Mouse (Mus musculus) olfactory bulb, adult 2 months (tissue): ENCODE measurements at regions not wholly inside any gene's neighbourhood (a gene's known extent, or its start where the extent isn't known, plus 50 kb on each side); places are given as distances from the start of the nearest gene placed in this dataset.

Source experiments
- H3K27ac ChIP-seq: fragments of 200-500 bp; 2 replicates; pipeline ENCODE4 v1.5.1; 2012; ENCODE audit warnings: low read depth, low read length; ENCODE audit not compliant: insufficient read depth
- H3K4me1 ChIP-seq: fragments of 200-500 bp; 2 replicates; pipeline ENCODE4 v1.6.1; 2012; ENCODE audit warnings: low read length; ENCODE audit not compliant: control insufficient read depth, insufficient read depth
- H3K4me3 ChIP-seq: fragments of 200-500 bp; 2 replicates; pipeline ENCODE4 v1.5.1; 2012; ENCODE audit warnings: mild to moderate bottlenecking, low read depth, low read length, moderate library complexity; ENCODE audit not compliant: insufficient read depth
- CTCF ChIP-seq: fragments of 200-500 bp; IDR thresholded peaks from 2 replicates; pipeline ENCODE4 v1.5.1; 2012; ENCODE audit warnings: low read depth, mild to moderate bottlenecking, low read length, moderate library complexity; ENCODE audit not compliant: insufficient read depth
- POLR2A ChIP-seq: fragments of 200-500 bp; IDR thresholded peaks from 2 replicates; pipeline ENCODE4 v1.6.1; 2012; ENCODE audit warnings: mild to moderate bottlenecking, low read depth, low read length, moderate library complexity; ENCODE audit not compliant: insufficient read depth
- WGBS: fragments of 180-500 bp; shearing (Covaris S2); methylation state at CpG from one replicate; pipeline ENCODE4 v1.1.7; 2018; 5-methylcytosine and 5-hydroxymethylcytosine counted together

DNA sequence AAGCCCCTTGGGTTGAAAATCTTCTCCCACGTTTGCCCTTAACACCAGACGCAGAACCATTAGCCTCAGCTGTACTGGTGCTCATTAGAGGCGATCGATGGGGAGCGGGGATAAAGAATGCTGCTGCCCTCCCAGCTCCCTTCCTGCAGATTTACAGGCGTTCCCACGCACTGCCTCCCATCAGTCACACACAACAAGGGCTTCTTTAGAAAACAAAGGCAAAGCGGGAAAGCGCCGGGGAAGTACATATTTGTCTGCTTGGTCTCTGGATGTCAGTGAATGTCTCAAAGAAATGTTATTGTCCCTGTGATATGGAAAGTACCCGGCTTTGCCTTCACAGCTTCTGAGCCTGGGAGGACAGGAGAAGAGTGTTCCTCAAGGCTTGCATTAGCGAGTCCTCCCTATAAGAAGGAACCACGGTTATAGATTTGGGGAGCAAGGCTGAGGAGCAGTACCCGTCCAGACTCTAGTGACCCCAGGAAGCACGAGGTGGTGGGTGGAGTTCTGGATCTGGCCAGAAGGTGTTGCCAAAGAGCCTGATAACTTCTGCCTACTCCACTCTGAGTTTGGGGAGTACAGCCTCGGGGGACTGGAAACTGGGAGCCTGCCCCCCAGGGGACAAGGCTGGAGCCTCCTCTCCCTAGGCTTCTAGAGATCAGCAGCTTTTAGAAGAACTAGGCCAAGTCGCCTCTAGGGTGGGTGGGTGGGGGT, 173.0 kb upstream of the Mki67 start:
- H3K4me1 ChIP-seq, result peaks cover 7% of the 10 kb centered on the region
- TF ChIP-seq POLR2A (no peak), CTCF (no peak)
- WGBS, result 17% methylated on average over 17 of the region's 17 CpGs
- no peak overlapping the region for H3K4me3 ChIP-seq
- no peak overlapping the region for H3K27ac ChIP-seq

DNA sequence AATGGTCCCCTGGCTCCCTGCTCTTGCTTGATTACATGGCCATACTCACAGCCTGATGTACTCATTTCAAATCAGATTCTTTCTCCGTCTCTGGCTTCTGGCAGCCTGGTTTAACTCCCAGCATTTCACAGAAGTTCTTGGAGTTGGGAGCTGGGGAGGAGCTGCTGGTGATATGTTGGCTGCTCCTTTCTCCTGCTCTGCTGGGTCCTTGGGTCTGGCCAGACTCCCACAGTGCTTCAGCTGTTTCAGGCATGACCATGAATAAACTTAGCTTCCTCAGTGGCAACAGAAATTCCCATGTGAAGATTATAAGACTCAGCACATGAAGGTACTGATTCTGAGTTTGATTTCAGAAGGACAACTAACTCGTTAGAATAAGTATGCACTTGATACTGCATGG, 182.7 kb upstream of the Mki67 start:
- Histone ChIP-seq H3K27ac (no peak overlapping the region), H3K4me1 (no peaks in the 10 kb centered on the region), H3K4me3 (no peak overlapping the region)
- 74% methylated on average over 2 of the region's 2 CpGs for WGBS
- TF ChIP-seq CTCF, result no peak
- no peak for TF ChIP-seq POLR2A

DNA sequence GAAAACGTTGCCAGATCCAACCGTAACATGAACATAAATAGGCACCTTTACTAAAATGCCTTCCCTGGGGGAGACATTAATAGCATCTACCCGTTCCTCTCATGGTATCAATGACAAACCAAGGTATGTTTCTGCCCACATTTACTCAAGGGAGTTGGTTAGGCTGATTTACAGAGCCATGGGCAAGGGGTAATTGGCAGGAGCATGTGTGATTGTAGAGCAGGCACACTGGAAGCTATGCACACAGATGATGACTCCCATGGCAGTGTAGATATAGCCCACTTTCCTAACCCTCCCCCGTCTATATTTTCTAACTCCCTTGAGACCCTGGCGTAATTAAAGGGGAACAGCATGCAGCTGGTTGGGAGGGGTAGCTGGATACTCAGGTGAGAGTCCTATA, 183.6 kb upstream of the Mki67 start:
- Histone ChIP-seq H3K4me3 (no peak overlapping the region), H3K4me1 (no peaks in the 10 kb centered on the region), H3K27ac (no peak overlapping the region)
- 90% methylated on average over 5 of the region's 5 CpGs for WGBS
- TF ChIP-seq POLR2A (no peak), CTCF (no peak)

DNA sequence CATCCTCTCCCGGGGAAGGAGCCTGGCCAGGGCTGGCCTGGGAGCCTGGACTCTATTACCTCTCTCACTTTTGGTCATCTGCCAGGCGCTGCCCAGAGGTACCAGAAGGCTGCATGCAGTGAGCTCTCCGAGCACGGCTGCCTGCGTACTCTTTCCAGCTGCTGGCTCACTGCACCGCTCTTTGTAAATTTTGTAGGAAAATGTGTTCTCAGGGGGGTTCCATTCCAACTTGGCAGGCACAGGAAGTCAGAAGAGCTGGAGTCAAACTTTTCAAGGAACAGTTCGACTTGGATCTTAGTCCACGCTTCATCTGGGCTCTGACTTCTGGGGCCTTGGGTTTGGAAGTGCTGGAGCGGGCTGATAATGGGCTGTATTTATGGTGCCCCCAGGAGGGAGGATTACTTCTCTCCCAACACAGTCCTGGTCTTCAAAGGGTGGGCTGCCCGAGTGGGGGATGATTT, 184.7 kb upstream of the Mki67 start:
- 51% methylated on average over 10 of the region's 10 CpGs for WGBS
- no peak for TF ChIP-seq CTCF
- TF ChIP-seq POLR2A, result no peak
- H3K27ac ChIP-seq, result no peak overlapping the region
- no peaks in the 10 kb centered on the region for H3K4me1 ChIP-seq
- H3K4me3 ChIP-seq, result no peak overlapping the region

DNA sequence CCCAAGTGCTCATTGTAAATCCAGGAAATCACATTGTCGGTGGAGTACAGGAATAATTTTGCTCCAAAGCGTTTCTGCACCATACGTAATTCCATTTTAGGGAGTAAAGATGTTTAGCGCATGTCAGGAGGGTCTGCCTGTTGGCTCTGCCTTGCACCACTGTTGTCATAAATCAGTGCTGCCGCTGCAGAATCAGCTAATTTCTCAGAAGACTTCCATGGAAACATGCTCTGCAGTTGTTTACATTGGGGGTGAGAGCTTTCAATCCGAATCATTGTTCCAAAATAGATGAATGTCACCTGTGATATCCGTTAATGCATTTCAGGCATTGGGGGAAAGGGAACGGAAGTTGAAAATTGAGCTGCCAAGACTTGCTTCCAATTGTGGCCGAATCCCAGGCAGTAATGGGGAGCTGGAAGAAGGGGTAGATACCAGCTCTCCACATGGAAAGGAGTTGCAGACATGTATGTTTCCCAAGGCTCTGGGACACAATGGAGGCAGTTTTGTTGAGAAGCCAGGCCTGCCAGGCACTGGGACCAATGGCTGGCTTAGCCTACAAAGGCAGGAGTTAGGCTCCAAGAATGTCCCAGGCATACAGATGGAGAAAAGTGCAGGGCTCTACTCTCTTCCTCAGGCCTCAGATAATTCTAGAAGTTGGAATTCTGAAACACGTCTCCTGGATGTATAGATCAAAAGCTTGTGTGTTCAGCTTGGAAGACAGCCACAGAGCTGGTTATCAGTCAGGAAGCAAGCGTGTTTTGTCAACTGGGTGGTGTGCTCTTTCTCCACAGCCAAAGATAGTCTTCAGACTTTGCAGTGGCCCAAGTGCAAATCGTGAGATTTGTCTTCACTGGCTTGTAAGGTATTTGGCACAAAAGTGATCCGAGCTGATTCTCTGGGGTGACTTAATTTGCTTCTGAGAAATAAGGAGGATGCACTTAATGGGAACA, 186.2 kb upstream of the Mki67 start:
- Histone ChIP-seq H3K4me3 (no peak overlapping the region), H3K4me1 (no peaks in the 10 kb centered on the region), H3K27ac (no peak overlapping the region)
- 92% methylated on average over 13 of the region's 13 CpGs for WGBS
- TF ChIP-seq CTCF (no peak), POLR2A (no peak)

DNA sequence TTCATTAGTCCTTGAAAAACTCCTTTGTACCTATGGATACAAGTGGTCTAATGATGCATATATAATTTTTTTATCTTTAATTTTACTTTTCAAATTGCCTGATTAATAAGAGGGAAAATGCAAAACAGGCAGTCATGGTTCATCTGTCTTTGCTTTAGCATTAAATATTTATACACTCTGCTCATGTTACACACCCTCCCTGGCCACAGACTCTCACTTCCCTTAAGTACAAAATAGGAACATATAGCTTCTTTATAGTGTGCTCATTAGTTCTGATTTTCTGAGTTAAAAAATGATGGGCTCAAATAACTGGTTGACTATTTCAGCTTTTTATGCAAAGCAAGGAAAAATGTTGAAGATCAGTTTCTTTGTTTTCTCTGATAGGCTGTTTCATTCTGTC, 195.2 kb upstream of the Mki67 start:
- Histone ChIP-seq H3K4me3 (no peak overlapping the region), H3K27ac (no peak overlapping the region), H3K4me1 (no peaks in the 10 kb centered on the region)
- TF ChIP-seq POLR2A, result no peak

DNA sequence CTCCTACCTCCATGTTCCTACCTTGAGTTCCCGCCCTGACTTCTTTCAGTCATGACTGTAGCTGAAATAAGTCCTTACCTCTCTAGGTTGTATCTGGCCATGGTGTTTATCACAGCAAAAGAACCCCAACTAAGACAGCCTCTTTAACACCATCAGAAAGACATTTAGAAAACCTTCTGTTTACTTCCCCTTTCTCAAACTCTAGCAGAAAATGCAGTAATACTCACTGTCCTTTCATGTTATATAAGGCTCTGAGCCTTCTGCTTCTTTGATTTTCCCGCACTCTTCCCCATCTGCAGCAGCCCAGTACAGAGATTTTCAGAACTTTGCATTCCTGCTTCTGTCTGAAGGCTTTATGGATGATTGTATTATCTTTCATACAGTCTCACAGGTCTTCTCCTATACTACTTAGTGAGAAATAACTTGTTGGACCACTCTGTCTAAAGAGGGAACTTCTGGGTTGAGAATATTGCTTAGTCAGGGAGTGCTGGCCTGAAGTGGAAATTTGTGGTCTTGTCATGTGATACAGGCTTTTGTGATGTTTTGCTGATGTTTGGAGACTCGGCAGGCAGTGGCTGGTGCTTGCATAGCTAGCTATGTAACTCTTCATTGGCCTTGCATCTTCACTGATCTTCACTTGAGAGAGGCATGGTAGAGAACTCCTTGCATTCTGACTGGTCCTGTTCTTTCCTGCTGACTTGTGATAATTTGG, 197.9 kb upstream of the Mki67 start:
- 85% methylated on average over 3 of the region's 3 CpGs for WGBS
- Histone ChIP-seq H3K4me3 (no peak overlapping the region), H3K4me1 (no peaks in the 10 kb centered on the region), H3K27ac (no peak overlapping the region)
- TF ChIP-seq CTCF (no peak), POLR2A (no peak)

DNA sequence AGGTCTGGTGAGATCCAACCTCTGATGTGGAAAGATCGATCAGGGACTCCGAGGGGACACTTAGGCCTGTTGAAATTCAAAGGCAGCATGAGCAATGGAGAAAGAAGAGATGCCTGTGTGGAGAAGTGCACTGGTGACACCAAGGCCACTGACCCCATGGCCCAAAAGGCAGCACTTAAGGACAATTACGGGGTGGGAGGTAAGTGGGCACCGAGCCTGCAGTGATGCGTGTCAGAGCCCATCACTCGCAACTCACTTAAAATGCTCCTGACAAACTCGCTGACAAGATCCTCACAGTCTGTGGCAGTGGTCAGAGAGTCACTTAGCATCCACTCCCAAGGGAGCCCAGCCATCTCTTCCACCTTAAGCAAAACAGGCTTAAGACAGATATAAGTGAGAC, 207.7 kb upstream of the Mki67 start:
- Histone ChIP-seq H3K4me3 (no peak overlapping the region), H3K27ac (no peak overlapping the region), H3K4me1 (no peaks in the 10 kb centered on the region)
- no peak for TF ChIP-seq POLR2A
- TF ChIP-seq CTCF, result no peak
- 84% methylated on average over 7 of the region's 7 CpGs for WGBS

DNA sequence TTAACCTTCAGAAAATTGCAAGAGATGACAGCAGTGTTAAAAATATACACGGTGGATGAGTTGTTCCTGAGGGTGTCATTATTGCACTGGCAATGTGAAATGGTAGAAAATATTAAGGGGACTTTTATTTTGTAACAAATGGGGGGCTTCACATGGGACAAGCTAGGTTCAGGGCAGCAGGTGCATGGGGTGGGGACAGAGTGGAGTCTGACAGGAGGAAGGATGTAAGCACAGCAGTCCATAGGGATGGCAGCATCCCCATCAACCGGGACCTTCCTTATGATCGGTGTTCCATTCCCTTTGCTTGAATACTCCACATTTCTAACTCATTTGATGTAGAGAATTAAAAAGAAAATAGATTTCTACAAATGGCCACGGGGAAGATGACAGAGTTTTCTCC, 208.5 kb upstream of the Mki67 start:
- no peak overlapping the region for H3K27ac ChIP-seq
- no peak overlapping the region for H3K4me3 ChIP-seq
- H3K4me1 ChIP-seq, result no peaks in the 10 kb centered on the region
- no peak for TF ChIP-seq POLR2A
- TF ChIP-seq CTCF, result no peak
- WGBS, result 94% methylated on average over 4 of the region's 4 CpGs
